Mouse (Mus musculus): ENCODE measurements at regions not wholly inside any gene's neighbourhood (a gene's known extent, or its start where the extent isn't known, plus 50 kb on each side); places are given as distances from the start of the nearest gene placed in this dataset.

GRCm38 (mm10) chr14:36155757-36156156 lies 61.0 kb downstream of the 4930474N05Rik start:
- Histone ChIP-seq H3K27ac (ENCODE audit: insufficient read depth, low read length) (no peak overlapping the region), H3K4me3 (ENCODE audit: insufficient read depth, low read length) (no peak overlapping the region), H3K4me1 (ENCODE audit: control insufficient read depth, insufficient read depth, low read length) (no peaks in the 10 kb centered on the region)
- TF ChIP-seq POLR2A (IDR thresholded peaks at IDR 0.05; ENCODE audit: extremely low read depth, insufficient read depth, low read length) (no peak), CTCF (IDR thresholded peaks at IDR 0.05; ENCODE audit: extremely low read depth, insufficient read depth, low read length) (no peak)

GRCm38 (mm10) chr14:36156175-36156574 lies 61.5 kb downstream of the 4930474N05Rik start:
- H3K4me3 ChIP-seq (ENCODE audit: insufficient read depth, low read length) = no peak overlapping the region
- H3K4me1 ChIP-seq (ENCODE audit: control insufficient read depth, insufficient read depth, low read length) = no peaks in the 10 kb centered on the region
- no peak overlapping the region for H3K27ac ChIP-seq (ENCODE audit: insufficient read depth, low read length)
- TF ChIP-seq CTCF (IDR thresholded peaks at IDR 0.05; ENCODE audit: extremely low read depth, insufficient read depth, low read length) = no peak
- no peak for TF ChIP-seq POLR2A (IDR thresholded peaks at IDR 0.05; ENCODE audit: extremely low read depth, insufficient read depth, low read length)

GRCm38 (mm10) chr14:36183701-36184100 lies 89.0 kb downstream of the 4930474N05Rik start:
- TF ChIP-seq CTCF (IDR thresholded peaks at IDR 0.05; ENCODE audit: extremely low read depth, insufficient read depth, low read length) (no peak), POLR2A (IDR thresholded peaks at IDR 0.05; ENCODE audit: extremely low read depth, insufficient read depth, low read length) (no peak)
- Histone ChIP-seq H3K27ac (ENCODE audit: insufficient read depth, low read length) (no peak overlapping the region), H3K4me3 (ENCODE audit: insufficient read depth, low read length) (no peak overlapping the region), H3K4me1 (ENCODE audit: control insufficient read depth, insufficient read depth, low read length) (no peaks in the 10 kb centered on the region)

- no peaks in the 10 kb centered on the region for H3K4me1 ChIP-seq (ENCODE audit: control insufficient read depth, insufficient read depth, low read length)
Measured at GRCm38 (mm10) chr14:36196517-36196916, 101.8 kb downstream of the 4930474N05Rik start.

GRCm38 (mm10) chr14:36198396-36198795 lies 103.7 kb downstream of the 4930474N05Rik start:
- no peak for TF ChIP-seq POLR2A (IDR thresholded peaks at IDR 0.05; ENCODE audit: extremely low read depth, insufficient read depth, low read length)
- TF ChIP-seq CTCF (IDR thresholded peaks at IDR 0.05; ENCODE audit: extremely low read depth, insufficient read depth, low read length) = no peak
- no peak overlapping the region for H3K27ac ChIP-seq (ENCODE audit: insufficient read depth, low read length)
- no peaks in the 10 kb centered on the region for H3K4me1 ChIP-seq (ENCODE audit: control insufficient read depth, insufficient read depth, low read length)
- H3K4me3 ChIP-seq (ENCODE audit: insufficient read depth, low read length) = no peak overlapping the region

More at GRCm38 (mm10) chr14:36196517-36196916, 101.8 kb downstream of the 4930474N05Rik start:
- Histone ChIP-seq H3K4me3 (ENCODE audit: insufficient read depth, low read length) (no peak overlapping the region), H3K27ac (ENCODE audit: insufficient read depth, low read length) (no peak overlapping the region)
- no peak for TF ChIP-seq CTCF (IDR thresholded peaks at IDR 0.05; ENCODE audit: extremely low read depth, insufficient read depth, low read length)
- no peak for TF ChIP-seq POLR2A (IDR thresholded peaks at IDR 0.05; ENCODE audit: extremely low read depth, insufficient read depth, low read length)

DNA sequence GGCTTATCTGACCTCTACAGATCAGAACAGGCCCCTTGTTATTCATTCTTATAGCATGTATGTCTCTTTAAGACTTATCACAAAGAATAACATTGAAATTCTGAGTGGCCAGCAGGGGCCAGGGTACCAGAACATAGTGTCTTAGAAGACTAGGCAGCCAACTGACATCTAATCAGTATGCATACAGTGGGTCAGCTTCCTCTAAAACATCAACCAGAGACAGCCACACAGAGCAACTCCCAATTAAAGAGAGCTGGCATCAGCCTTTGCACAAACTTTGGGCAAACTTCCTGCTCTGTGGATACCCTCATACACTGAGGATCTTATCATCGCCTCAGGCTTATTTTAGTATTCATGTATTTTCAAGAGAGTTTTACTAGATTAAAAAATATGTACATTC lies 109.1 kb downstream of the 4930474N05Rik start:
- TF ChIP-seq CTCF (IDR thresholded peaks at IDR 0.05; ENCODE audit: extremely low read depth, insufficient read depth, low read length) (no peak), POLR2A (IDR thresholded peaks at IDR 0.05; ENCODE audit: extremely low read depth, insufficient read depth, low read length) (no peak)
- H3K4me1 ChIP-seq (ENCODE audit: control insufficient read depth, insufficient read depth, low read length) = no peaks in the 10 kb centered on the region
- H3K4me3 ChIP-seq (ENCODE audit: insufficient read depth, low read length) = no peak overlapping the region
- no peak overlapping the region for H3K27ac ChIP-seq (ENCODE audit: insufficient read depth, low read length)

- Histone ChIP-seq H3K27ac (ENCODE audit: insufficient read depth, low read length) (no peak overlapping the region), H3K4me1 (ENCODE audit: control insufficient read depth, insufficient read depth, low read length) (no peaks in the 10 kb centered on the region), H3K4me3 (ENCODE audit: insufficient read depth, low read length) (no peak overlapping the region)
- TF ChIP-seq POLR2A (IDR thresholded peaks at IDR 0.05; ENCODE audit: extremely low read depth, insufficient read depth, low read length) (no peak), CTCF (IDR thresholded peaks at IDR 0.05; ENCODE audit: extremely low read depth, insufficient read depth, low read length) (peak; percentile 80)
Measured at GRCm38 (mm10) chr14:36212830-36213229, 118.1 kb downstream of the 4930474N05Rik start.

DNA sequence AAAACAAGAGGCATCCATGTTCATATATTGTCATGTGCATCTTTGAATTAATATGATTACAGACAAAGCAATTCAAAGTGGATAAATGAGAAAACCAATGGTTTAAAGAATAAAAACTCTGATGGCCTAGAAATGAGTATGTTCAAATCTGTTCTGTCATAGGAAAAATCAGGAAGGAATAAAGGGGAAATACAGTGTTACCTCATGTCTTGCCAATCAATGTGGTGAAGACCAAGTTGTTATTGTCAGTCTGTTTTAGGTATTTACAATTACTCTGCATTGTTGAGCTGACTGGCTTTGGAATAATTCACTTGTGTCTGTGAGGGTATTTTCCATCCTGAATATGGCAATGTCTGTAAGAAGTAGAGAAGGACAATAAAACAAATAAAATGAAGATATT lies 151.1 kb downstream of the 4930474N05Rik start:
- no peak for TF ChIP-seq CTCF (IDR thresholded peaks at IDR 0.05; ENCODE audit: extremely low read depth, insufficient read depth, low read length)
- no peak for TF ChIP-seq POLR2A (IDR thresholded peaks at IDR 0.05; ENCODE audit: extremely low read depth, insufficient read depth, low read length)
- Histone ChIP-seq H3K27ac (ENCODE audit: insufficient read depth, low read length) (no peak overlapping the region), H3K4me3 (ENCODE audit: insufficient read depth, low read length) (no peak overlapping the region), H3K4me1 (ENCODE audit: control insufficient read depth, insufficient read depth, low read length) (no peaks in the 10 kb centered on the region)

DNA sequence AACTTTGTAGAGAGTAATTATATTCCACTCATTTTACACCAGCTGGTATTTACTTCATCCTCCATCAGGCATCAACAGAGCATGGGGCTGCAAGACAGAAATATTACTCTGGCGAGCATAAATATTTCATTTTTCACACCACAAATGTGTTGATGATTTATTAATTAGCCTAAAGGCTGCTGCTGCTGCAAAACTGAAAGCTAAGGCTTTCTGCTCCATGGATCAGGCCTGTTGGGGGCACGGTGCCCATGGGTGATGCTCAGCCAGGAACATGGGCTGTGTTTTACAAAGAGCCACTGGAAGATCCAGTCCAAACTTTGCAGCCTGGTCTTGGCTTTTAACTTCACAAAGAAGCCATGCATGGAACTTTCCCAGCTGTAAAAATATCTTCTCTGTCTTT lies 167.4 kb downstream of the 4930474N05Rik start:
- H3K27ac ChIP-seq (ENCODE audit: insufficient read depth, low read length) = no peak overlapping the region
- no peaks in the 10 kb centered on the region for H3K4me1 ChIP-seq (ENCODE audit: control insufficient read depth, insufficient read depth, low read length)
- no peak overlapping the region for H3K4me3 ChIP-seq (ENCODE audit: insufficient read depth, low read length)
- TF ChIP-seq CTCF (IDR thresholded peaks at IDR 0.05; ENCODE audit: extremely low read depth, insufficient read depth, low read length) = no peak
- TF ChIP-seq POLR2A (IDR thresholded peaks at IDR 0.05; ENCODE audit: extremely low read depth, insufficient read depth, low read length) = no peak

- H3K27ac ChIP-seq (ENCODE audit: insufficient read depth, low read length) = no peak overlapping the region
- TF ChIP-seq CTCF (IDR thresholded peaks at IDR 0.05; ENCODE audit: extremely low read depth, insufficient read depth, low read length) (no peak), POLR2A (IDR thresholded peaks at IDR 0.05; ENCODE audit: extremely low read depth, insufficient read depth, low read length) (no peak)
- H3K4me3 ChIP-seq (ENCODE audit: insufficient read depth, low read length) = no peak overlapping the region
- no peaks in the 10 kb centered on the region for H3K4me1 ChIP-seq (ENCODE audit: control insufficient read depth, insufficient read depth, low read length)
Measured at GRCm38 (mm10) chr14:36283825-36284414, 189.2 kb downstream of the 4930474N05Rik start.
